Mouse (Mus musculus) heart, postnatal 14 days (tissue): Measurements from ENCODE around the gene Hdac10. TPM values are rescaled to one million over a fixed set of nuclear protein-coding genes. Genes with fewer than 3 reads are reported as not detected.

Source experiments
- DNase-seq, 2 experiments: peaks; one replicate each; pipeline ENCODE4 v3.0.0; 2021 to 2022
- intact Hi-C: fragments of 180-260 bp; cut with DNase I; formaldehyde crosslinking; loops from one replicate; pipeline ENCODE4 v1.15.1; 2025
- long read RNA-seq, 2 experiments: library from polyadenylated mRNA; stranded (forward); transcript quantifications; one replicate each; pipeline ENCODE4 v2.0.0; 2021
- total RNA-seq, 2 experiments: library from RNA; stranded (reverse); gene quantifications; 2 replicates each; pipeline ENCODE4 v1.2.3; 2021

Hdac10 gene
- 1 to 10 TPM; 7.2 to 8.4 TPM for total RNA-seq
- long read RNA-seq, experiment 1, transcript Hdac10-201 (20 exons, 2,412 nt), result major isoform, 7 of 18 reads
- long read RNA-seq, experiment 1, partial matches to known transcripts, result 3 of 18 reads
- long read RNA-seq, experiment 1, other reads (novel, unspliced or antisense), result 7 of 18 reads
- long read RNA-seq, experiment 2, partial matches to known transcripts, result 1 of 11 reads
- long read RNA-seq, experiment 2, other reads (novel, unspliced or antisense), result 6 of 11 reads

- peak; percentile 85 for DNase-seq
- intact Hi-C loops, result loop anchor here (5.0 to 10.0 kb wide), 2 partner anchors 84 to 226 kb away; partner anchors contain the start of genes Lmf2, Ncaph2 and Ppp6r2
Observed at GRCm38 (mm10) chr15:89128382-89129350, at the start of gene Hdac10. Hdac10 (minus strand) TSS chr15:89128700.

DNA sequence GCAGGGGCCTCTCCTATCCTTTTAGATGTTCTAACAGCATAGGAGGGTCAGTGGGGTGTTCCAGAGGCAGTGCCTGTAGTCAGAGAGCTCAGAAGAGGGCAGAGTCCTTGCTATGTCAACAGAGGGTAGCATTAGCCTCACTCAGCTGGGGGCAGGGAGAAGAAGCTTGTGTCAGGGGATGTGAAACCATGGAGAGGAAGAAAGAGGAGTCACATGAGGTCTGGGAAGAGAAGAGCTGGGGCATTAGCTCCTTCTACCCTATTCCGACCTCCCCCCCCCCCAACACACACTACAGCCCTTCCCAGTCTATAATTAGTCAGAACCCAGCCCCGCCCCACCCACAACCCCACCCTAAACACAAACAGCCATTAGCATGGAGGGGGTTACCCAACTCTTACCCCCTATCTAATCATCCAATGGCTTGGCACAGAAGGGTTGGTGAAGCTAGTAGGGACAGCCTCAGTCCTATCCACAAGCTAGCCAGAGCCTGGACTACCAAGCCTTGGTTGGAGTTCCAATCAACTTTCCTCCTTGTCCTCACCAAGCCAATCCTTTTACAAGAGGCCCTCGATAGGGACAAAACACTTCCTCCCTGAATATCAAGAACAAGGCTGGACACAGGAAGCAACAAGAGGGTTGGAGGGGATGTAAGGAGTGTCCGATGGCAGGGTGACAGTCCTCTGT, 49.2 kb upstream of the Hdac10 start:
- intact Hi-C loops, result no loop called here
- no peak for DNase-seq

GRCm38 (mm10) chr15:89177121-89177520, 48.6 kb upstream of the Hdac10 start:
- intact Hi-C loops, result no loop called here
- peak; percentile 89 to 94 for DNase-seq

- no peak for DNase-seq
- intact Hi-C loops, result no loop called here
Observed at GRCm38 (mm10) chr15:89175411-89176155, 47.1 kb upstream of the Hdac10 start.

DNA sequence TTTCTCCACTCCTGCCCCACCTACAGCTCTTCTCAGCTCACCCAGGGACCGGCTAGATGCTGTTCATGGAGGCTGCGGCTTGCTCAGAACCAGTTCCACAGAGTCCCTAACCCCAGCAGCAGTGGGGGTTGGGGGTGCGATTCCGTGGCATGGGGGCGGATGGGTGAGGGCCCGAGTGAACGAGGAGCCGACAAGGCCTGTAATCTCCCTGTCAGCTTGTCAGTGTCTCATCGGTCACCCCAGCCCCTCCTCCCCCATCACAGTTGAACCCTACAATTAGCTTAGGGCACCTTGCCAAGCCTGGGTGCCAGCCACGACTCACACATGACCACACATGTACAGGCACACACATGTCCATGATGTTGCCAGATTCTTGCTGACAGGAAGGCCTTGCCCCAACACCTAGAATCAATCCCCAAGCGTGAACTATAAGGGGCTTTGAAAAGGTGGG, 46.4 kb upstream of the Hdac10 start:
- intact Hi-C loops, result no loop called here
- no peak for DNase-seq

DNA sequence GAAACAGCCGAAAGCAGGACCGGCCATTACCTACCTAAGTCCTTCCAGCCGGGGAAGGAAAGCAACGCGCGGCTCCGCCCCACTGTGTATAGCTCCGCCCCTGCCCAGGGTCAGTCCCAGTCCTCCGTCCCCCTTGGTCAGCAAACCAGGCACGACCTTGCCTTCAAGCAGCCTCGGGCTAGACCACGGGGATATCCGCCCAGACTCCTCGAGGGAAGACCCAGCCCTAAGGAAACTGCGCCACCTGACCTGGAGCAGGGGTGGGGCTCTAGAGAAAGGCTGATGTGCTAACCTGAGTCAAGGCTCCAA, 45.4 kb upstream of the Hdac10 start:
- intact Hi-C loops, result no loop called here
- peak; percentile 56 to 70 for DNase-seq

DNA sequence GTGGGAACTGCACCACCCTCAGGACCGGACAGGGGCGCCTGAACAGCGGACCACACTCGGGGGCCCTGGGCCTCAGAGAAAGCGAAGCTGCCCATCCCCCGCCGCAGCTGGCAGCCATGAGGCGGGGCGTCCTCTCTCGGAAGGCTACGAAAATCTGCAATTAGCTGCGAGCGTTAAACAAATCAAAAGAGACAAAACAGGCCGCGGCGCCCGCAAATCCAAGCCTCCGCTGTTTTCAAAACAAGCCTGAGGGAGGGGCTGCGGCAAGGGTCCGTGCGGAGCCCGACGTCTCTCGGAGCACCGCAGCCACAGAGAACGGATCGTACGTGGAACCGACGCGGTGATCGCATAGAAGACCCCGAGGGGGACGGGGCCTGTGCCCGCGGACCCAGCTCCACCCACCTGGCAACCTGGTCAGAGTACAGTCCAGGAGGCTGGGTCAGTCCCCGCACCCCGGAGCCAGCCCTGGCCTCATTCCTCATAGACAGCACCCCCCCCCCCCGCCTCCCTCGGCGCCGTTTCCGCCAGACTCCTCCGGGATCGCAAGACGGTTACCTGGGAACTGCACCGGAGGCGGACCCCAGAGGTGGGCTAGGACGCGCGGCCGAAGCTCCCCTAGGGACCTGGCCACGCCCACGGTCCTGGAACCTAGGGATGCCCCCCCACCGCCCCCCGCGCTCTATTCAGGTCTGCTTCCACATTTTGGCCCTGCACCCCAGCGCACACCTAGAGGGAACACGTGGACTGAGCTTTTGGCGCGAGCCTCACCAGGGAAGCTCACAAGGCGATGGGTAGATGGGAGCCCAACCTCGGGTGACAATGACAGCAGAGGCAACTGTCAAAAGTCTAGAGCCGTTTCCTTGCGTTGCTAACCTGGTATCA, 44.8 kb upstream of the Hdac10 start:
- intact Hi-C loops, result no loop called here
- peak in 1 of 2 experiments; percentile 56 for DNase-seq

DNA sequence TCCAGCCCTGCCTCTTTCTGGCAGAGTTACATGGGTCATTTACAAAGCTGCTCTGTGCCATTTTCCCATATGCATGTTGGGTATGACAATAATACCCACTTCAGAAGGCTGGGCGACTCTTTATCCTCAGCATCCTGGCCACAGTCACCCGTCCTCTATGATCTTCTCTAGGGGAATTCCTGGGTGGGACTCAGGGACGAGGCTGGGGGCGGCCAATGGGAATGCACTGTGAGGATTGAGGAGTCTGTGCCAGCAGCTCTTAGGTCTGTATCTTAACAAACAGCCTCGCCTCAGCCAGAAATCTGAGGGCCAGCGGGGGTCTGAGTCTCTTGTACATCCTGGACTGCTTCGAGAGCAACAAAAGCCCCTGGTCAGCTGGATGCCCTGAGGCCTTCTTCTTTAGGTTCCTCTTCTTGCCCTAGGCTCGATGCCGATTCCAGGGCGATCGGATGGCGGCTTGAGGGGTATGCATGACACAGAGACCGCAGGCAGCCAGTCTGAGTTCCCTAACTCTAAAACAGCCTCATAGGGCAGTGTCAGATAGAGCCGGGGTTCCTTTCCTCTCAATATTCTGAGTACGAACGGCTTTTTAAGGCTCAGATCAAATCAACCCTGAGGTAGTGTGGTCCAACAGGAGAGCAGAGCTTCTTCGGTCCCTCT, 43.9 kb upstream of the Hdac10 start:
- no peak for DNase-seq
- intact Hi-C loops, result no loop called here

DNA sequence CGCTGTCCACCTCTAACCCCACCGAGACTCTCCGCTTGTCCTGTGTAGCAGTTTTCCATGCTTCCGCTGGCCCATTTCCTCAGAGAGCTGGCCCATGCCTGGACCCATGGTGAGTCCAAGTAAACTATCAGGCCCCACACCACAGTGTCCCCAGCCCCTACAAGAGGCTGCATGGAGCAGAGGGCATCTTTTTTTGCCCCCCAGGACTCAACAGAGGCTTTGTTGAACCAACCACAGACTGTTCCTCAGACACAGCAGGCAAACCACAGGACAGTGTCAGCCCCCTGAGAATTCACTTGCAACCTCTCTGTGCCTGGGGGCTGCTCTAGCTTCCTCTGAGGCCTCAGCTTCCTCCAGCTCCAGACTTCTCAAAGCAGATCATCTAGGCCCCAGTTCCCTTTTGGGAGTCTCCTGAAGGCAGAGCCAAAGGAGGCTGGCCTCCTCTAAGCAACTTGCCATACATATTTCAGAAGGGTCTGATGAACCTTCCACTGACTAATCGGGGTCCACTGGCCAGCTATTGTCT, 43.1 kb upstream of the Hdac10 start:
- intact Hi-C loops, result no loop called here
- DNase-seq, result no peak

- intact Hi-C loops, result no loop called here
- peak in 1 of 2 experiments; percentile 46 for DNase-seq
Observed at GRCm38 (mm10) chr15:89170102-89170501, 41.6 kb upstream of the Hdac10 start.

GRCm38 (mm10) chr15:89169431-89169830, 40.9 kb upstream of the Hdac10 start:
- intact Hi-C loops, result no loop called here
- peak; percentile 73 to 83 for DNase-seq

DNA sequence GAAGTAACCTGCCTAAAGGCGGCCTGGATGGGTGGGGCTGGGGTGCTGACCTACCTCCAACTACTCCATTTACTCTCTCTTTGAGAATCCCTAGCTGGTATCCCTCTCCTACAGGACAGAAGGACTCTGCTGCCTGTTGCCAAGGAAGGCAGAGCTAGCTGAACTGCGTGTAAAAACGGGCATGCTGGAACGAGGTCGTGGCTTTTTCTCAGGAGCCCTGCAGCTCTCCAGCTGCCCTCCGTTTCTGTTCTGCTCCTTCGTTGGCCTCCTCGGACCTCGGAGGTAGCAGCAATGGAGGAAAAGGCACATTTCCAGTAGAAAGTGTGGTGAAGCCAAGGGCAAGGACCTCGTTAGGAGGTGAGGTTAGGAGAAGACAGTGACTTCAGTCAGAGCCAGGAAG, 40.4 kb upstream of the Hdac10 start:
- no peak for DNase-seq
- intact Hi-C loops, result no loop called here

- no peak for DNase-seq
- intact Hi-C loops, result no loop called here
Observed at GRCm38 (mm10) chr15:89165478-89165877, 37.0 kb upstream of the Hdac10 start.

DNA sequence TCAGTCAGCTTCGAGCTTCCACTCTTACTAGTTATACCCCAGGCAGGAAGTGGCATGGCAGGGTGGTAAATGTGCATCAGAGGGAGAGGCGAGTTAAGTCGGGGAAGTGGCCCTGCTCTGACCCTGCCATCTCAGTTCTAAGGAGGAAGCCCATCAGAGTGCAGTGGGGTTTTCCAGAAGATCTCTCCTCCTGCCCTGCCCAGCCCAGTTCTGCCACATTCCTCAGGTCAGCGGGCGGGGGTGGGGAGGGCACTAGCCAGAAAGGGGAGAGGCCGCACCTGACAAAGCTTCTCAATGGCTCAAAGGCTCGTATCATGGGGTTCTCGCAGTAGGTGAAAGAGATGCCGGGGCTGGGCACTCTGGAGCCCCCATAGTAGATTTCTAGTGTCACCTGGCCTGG, 32.9 kb upstream of the Hdac10 start:
- no peak for DNase-seq
- intact Hi-C loops, result no loop called here

GRCm38 (mm10) chr15:89158516-89158915, 30.0 kb upstream of the Hdac10 start:
- DNase-seq, result no peak
- intact Hi-C loops, result loop anchor here (2.0 to 5.0 kb wide), 2 partner anchors 39 to 50 kb away; partner anchors contain the start of gene Dennd6b

- DNase-seq, result peak; percentile 75 to 79
- intact Hi-C loops, result loop anchor here (2.0 to 5.0 kb wide), 2 partner anchors 39 to 51 kb away; partner anchors contain the start of gene Dennd6b
Observed at GRCm38 (mm10) chr15:89157954-89158353, 29.5 kb upstream of the Hdac10 start.

DNA sequence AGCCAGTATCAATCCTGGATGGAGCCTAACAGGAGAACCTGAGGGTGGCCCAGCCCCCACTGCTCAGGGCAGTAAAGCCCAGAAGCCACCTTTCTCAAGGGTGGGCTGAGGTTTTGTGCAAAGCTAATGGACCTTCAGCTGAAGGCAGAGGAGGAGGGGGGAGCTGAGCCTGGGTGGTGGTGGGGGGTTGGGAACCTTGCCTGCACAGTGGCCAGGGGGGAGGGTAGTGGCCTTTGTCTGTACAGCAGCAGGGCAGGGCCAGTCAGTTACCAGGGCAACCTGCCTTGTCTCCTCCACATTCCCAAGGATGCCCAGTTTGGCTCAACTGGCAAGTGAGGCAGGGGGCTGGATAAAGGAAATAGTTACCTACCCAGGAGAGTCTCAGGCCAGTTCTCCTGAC, 23.8 kb upstream of the Hdac10 start:
- intact Hi-C loops, result no loop called here
- DNase-seq, result no peak

- intact Hi-C loops, result no loop called here
- DNase-seq, result peak in 1 of 2 experiments; percentile 57
Observed at GRCm38 (mm10) chr15:89150041-89150390, 21.5 kb upstream of the Hdac10 start.
